Mouse (Mus musculus): ENCODE measurements at regions not wholly inside any gene's neighbourhood (a gene's known extent, or its start where the extent isn't known, plus 50 kb on each side); places are given as distances from the start of the nearest gene placed in this dataset.

GRCm38 (mm10) chr2:131734740-131735378 is 124.7 kb downstream of the Erv3 start:
- no peak for DNase-seq

- DNase-seq: no peak
Measured at GRCm38 (mm10) chr2:131726533-131726932, 133.0 kb downstream of the Erv3 start.

GRCm38 (mm10) chr2:131721631-131722545 is 137.7 kb downstream of the Erv3 start:
- DNase-seq: peak; percentile 30

DNA sequence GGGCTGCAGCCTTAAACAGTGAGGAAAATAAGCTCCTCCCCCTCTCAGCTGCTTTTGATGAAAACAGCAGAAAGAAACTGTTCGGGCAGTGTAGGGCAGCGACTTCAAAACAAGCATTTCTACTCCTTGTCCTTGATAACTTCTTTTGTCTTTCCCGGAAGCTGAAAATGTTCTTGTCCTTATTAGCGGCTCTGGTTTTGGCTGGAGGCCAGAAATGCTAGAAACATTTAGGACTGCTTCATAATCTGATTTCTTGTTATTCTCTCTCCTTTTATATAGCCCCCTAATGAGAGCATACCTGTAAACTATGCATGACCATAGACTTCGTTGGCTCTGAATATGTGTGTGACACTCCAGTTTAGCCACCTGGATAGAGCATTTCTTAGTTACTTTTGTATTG is 142.0 kb downstream of the Erv3 start:
- DNase-seq: no peak

GRCm38 (mm10) chr2:131716841-131717240 is 142.7 kb downstream of the Erv3 start:
- DNase-seq: no peak

GRCm38 (mm10) chr2:131715381-131715780 is 144.2 kb downstream of the Erv3 start:
- DNase-seq: no peak

- no peak for DNase-seq
Measured at GRCm38 (mm10) chr2:131711886-131712285, 147.7 kb downstream of the Erv3 start.

- no peak for DNase-seq
Measured at GRCm38 (mm10) chr2:131706565-131706964, 144.5 kb upstream of the Adra1d start.

DNA sequence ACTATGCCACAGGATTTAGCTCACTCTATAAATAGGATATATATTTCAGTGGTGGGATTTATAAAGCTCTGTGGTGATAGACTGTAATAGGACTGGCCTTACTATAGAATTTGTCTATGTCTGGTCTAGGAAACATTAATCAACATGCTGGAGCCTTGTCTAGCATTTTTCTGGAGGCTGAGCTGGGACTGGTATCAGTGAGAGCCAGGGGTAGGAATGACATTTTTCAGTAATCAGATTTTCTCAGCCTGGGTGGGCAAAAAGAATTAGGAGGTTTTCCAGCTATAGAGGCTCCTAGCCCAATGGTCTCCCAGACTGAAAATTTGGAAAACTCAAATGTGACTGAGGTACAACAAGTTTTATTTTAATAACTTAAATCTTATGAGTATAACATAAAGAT is 142.3 kb upstream of the Adra1d start:
- no peak for DNase-seq

DNA sequence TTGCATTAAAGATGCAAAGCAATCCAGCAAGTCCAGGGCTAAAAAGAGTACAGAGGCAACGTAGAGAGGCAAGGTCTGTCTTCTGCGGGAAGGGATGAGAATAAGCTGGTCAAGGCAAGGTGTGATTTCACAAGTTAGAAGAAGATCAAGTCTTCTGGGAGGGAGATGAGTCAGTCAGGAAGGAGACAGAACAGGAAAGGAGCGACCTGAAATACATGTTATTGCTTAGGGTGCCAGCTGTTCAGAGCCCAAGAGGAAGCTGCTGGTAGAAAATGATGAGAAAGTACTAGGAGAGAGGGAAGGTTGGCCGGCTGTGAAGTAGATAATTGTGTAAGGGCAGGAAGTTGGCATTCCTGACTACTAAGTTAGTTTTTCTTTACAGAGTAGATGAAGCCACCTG is 140.1 kb upstream of the Adra1d start:
- no peak for DNase-seq

GRCm38 (mm10) chr2:131699798-131700197 is 137.7 kb upstream of the Adra1d start:
- DNase-seq: no peak

- DNase-seq: no peak
Measured at GRCm38 (mm10) chr2:131698008-131698965, 136.2 kb upstream of the Adra1d start.

DNA sequence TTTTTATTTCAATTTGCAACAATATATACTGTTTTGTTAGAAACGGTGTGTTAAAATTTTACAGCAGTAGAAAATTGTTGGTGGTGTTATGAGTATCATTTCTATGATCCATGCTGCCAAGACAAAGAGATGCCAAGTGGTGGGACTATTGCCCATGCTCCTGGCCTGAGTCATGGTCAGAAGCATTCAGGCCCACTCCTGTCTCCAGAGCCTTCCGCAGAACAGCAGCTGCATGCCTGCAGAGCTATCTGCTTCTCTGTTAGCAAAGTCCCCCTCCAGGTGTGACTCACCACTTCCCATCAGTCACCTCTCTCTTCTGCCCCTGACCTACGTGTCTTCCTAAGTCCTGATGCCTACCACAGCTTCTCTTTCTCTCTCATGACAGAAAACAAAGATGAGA is 134.2 kb upstream of the Adra1d start:
- DNase-seq: peak; percentile 10

DNA sequence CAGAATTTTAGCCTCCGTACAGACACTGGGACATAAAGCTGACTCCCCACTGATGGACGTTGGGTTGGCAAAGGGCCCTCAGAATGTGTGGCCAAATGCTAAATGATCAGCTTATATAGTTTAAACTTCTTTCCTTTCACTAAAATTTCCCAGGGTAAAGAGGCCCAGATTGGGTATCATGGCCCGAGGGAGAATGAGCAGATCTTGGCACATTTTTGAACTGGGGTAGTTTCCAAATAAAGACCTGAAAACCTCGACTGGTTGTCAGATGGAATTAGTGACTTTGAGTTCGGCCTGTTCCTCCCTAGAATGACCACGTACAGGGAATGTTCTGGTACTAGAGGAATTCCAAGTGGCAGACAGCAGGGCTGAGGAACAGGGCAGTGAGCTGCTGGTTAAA is 127.9 kb upstream of the Adra1d start:
- no peak for DNase-seq

DNA sequence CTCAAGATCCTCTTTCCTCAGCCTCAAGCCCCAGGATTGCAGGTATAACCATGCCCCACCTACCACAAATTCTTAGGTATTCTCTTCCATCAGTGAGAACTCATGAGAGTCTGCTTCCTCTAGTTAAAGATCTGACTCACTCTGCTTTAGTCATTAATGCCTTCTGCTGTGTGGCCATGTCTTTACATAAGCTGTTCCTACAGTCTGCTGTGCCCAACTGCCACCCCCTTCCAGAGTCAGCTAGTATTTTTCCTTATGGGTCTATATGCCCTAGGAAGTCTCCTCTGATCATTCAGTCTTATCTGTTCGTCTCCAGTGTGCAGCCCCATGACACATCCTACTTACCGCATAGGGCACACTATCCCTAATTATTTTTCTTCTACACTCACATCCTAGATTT is 126.2 kb upstream of the Adra1d start:
- DNase-seq: no peak

- DNase-seq: no peak
Measured at GRCm38 (mm10) chr2:131687449-131687848, 125.4 kb upstream of the Adra1d start.

GRCm38 (mm10) chr2:131686748-131687147 is 124.7 kb upstream of the Adra1d start:
- peak; percentile 60 for DNase-seq

DNA sequence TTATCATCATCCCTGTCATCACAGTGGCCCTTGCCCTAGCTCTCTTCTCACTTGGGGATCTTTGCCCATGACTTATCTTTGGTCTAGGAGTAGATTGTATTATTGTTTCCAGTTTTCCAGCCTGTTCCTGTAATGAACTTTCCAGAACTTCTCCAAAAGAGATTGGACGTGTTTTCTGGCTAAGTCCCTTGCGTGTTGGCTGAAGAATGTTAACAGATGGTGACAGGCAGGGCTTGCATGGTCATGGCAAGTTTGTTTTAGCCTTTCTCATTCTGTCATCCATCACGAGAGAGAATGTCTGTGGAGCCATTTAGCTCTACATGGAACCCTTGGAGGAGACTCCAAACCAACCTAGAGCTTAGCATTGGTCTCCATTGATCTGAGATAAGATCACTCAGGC is 123.2 kb upstream of the Adra1d start:
- no peak for DNase-seq

- no peak for DNase-seq
Measured at GRCm38 (mm10) chr2:131683734-131684133, 121.7 kb upstream of the Adra1d start.

DNA sequence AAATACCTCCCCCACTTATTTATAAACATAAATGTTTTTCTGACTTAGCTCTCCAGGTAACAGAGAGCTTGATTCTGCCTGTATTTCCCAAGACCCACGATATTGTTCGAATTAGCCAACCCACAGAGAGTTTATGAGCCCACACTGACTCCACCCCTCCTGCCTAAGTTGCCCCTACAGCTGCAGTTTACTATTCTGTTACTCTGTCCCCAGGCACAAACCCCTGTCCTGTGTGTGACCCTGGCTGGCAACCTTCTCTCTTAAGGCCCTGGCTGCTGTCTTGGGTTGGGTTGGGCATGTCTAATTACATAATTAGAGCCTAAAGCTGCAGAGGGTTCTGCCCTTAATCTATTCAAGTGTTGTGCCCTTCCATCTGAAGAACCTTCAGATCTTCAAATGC is 116.4 kb upstream of the Adra1d start:
- no peak for DNase-seq

DNA sequence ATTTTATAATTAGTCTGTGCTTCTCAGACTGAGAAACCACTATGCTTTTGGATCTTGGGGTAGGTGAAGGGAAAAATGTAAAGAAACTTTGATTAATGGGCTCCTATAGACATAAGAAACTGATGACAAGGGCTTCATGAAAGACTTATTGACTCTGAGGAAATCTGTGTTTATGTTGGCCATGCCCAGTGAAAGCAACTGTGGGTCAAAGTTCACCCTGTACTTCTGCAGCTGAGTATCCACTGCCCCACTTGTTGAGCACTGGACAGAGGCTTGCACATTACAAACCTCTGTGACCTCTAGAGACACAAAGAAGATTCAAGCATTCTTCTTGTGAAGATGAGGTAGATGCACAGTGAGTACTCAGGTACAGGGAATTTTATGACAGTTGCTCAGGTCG is 114.7 kb upstream of the Adra1d start:
- no peak for DNase-seq

DNA sequence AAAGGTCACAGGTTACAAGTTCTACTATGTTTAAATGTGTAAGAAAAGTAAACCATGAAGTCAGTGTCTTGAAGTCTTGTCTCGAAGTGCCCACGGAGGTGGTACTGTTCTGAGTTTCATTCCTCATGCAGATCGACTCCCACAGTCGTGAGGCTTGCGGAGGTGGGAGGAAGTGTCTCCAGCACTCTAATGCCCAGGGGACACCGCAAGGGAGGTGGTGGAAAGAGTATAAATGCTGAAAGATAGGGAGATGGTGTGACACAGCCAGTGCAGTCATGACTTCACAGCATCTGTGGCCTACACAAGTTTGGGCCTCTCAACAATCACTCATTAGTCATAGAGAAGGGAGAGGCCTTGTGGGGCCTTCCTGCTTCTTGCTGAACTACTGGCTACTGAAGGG is 112.8 kb upstream of the Adra1d start:
- no peak for DNase-seq

- no peak for DNase-seq
Measured at GRCm38 (mm10) chr2:131673351-131673750, 111.3 kb upstream of the Adra1d start.

All from adrenal gland, postnatal 10 days (tissue).